Mouse (Mus musculus): ENCODE measurements at regions not wholly inside any gene's neighbourhood (a gene's known extent, or its start where the extent isn't known, plus 50 kb on each side); places are given as distances from the start of the nearest gene placed in this dataset.
"Not testable (repeated sequence)": the region's sequence is repeated elsewhere in the genome, so short reads cannot be mapped to it uniquely, and the experiment has no call there.

DNA sequence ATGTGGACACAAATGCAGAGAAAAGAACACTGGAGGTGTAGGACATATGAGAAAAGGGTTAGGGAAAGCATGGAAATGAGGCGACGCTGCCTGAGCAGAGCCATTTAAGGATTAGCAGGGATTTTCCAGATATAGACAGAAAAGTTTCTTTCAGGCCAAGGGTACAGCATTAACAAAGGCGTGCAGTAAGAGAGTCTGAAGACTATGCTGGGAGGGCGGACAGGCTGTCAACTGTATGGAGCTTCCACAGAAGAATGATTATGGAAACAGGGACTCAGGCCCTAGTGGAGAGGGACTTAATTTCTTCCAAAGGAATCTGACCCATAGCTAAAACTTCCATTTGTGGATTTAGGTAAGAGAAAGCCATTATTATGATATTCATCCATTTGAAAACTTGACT is 511.3 kb upstream of the Stxbp6 start:
- Histone ChIP-seq H3K36me3 (no peaks in the 10 kb centered on the region), H3K9me3 (no peaks in the 10 kb centered on the region), H3K4me1 (no peaks in the 10 kb centered on the region), H3K4me2 (replicated peaks) (no peak overlapping the region), H3K4me3 (no peak overlapping the region), H3K27me3 (no peaks in the 10 kb centered on the region), H3K27ac (no peak overlapping the region), H3K9ac (no peak overlapping the region)
- no peak for ATAC-seq (ENCODE audit: insufficient number of reproducible peaks, insufficient read depth, low FRiP score, low TSS enrichment)
- WGBS = 84% methylated on average over 4 of the region's 4 CpGs

DNA sequence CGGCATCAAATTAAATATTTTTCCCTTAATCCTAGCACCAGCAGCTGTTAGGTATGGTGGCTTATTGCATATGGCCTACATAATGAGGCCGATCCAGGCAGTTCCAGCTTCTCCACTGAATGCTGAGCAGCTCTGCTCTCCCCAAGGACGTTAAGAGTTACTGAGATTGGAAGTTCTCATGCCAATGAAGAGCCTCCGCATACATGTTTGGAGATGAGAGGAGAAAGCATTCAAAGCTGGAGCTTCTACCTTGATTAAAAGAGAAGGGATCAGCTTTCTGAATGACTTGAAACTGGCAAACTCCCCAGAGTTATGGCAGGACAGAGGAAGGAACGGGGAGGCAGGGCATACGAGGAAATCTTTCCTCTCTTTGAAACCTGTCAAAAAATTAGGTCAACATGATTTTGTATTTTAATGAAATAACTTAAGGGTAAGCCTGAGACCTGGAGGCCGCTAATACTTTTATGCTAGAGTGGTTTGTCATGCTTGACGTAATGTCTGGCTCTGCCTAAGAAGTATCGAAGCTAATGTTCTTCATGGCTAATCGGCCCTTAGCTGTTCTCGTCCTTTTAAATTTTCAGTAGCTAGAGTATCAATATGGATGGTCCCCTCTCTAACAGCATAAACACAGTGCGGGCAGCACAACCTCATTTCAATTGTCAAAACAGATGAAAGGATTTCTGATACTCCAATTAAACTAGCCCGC is 489.0 kb upstream of the Stxbp6 start:
- Histone ChIP-seq H3K4me2 (replicated peaks) (no peak overlapping the region), H3K9ac (no peak overlapping the region)

DNA sequence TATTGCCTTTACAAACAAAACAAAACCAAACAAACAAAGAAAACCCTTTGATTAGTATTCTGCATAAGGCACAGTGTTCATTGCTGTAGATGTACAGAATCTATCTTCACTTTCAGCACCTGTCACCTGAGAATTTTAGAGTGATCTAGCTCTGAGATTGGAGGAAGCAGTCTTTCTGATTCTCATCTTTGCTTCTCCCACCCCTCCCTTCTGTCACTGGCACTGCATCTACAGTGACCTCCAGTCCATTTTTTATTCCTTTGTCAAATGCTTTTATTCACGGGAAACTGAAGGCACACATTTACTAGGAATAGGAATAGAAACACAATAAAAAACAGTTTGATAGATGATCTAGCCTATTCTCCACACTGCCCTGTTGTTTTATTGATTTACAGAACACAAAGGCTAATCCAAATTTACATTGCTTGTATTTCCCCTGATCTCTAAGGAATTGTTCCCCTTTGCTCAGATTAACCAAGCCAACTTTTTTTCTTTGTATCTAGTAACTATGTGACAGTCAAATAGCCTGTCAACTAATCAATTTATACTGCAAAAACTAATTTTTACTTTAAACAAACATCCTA is 488.2 kb upstream of the Stxbp6 start:
- ATAC-seq (ENCODE audit: insufficient number of reproducible peaks, insufficient read depth, low FRiP score, low TSS enrichment) = no peak
- no peaks in the 10 kb centered on the region for H3K9me3 ChIP-seq
- no peaks in the 10 kb centered on the region for H3K27me3 ChIP-seq
- H3K4me1 ChIP-seq = no peaks in the 10 kb centered on the region
- no peaks in the 10 kb centered on the region for H3K36me3 ChIP-seq
- no peak overlapping the region for H3K9ac ChIP-seq
- 65% methylated on average over 1 of the region's 1 CpGs for WGBS
- H3K4me3 ChIP-seq = no peak overlapping the region
- H3K27ac ChIP-seq = no peak overlapping the region
- no peak overlapping the region for H3K4me2 ChIP-seq (replicated peaks)

More for the DNA sequence above, 489.0 kb upstream of the Stxbp6 start:
- no peaks in the 10 kb centered on the region for H3K4me1 ChIP-seq
- no peaks in the 10 kb centered on the region for H3K9me3 ChIP-seq
- H3K27me3 ChIP-seq = no peaks in the 10 kb centered on the region
- no peaks in the 10 kb centered on the region for H3K36me3 ChIP-seq
- 64% methylated on average over 13 of the region's 13 CpGs for WGBS
- ATAC-seq (ENCODE audit: insufficient number of reproducible peaks, insufficient read depth, low FRiP score, low TSS enrichment) = 0 out of 2 replicates have a peak, but pooled peaks have one; percentile 35
- H3K27ac ChIP-seq = no peak overlapping the region
- H3K4me3 ChIP-seq = no peak overlapping the region

DNA sequence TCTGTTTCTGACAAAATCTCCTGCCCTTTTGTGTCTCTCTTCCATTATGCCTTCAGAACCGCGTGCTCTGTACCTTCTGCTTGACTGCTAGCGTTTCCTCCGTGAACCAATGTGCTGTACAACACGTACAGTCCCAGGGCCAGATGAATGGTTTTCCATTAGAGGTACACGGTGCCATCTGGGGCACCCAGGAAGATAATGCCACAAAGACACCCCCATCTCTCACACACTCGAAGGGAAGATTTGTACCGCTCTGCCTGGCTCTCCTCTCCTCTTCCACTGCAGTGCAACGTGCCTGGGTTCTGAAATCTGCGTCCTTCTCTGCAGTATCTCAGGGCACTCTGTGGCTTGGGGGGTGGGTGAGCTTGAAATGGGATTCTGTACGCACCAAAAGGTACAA is 487.4 kb upstream of the Stxbp6 start:
- H3K27ac ChIP-seq = no peak overlapping the region
- no peaks in the 10 kb centered on the region for H3K9me3 ChIP-seq
- no peaks in the 10 kb centered on the region for H3K4me1 ChIP-seq
- no peak overlapping the region for H3K4me3 ChIP-seq
- no peak for ATAC-seq (ENCODE audit: insufficient number of reproducible peaks, insufficient read depth, low FRiP score, low TSS enrichment)
- WGBS = 67% methylated on average over 11 of the region's 11 CpGs
- H3K9ac ChIP-seq = no peak overlapping the region
- H3K36me3 ChIP-seq = no peaks in the 10 kb centered on the region
- H3K27me3 ChIP-seq = no peaks in the 10 kb centered on the region
- no peak overlapping the region for H3K4me2 ChIP-seq (replicated peaks)

DNA sequence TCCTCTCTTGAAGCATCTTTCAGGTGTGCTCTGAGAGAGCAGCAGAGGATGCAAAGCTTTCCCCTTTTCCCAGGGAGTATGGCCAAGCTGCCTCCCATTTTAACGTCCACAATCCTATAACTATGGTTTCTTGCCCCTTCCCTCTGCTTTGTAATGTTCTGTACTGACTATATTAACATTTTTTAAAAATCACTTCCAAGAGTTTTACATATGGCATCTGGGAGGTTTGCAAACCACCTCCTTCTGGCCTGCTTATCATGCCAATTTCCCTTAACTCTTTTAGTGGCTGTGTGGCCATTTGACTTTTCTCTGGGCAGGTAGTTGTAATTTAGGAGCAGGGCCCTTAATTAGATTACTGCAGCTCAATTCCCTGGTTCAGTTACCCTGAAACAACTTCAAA is 486.9 kb upstream of the Stxbp6 start:
- no peaks in the 10 kb centered on the region for H3K27me3 ChIP-seq
- no peak overlapping the region for H3K9ac ChIP-seq
- H3K27ac ChIP-seq = no peak overlapping the region
- no peak for ATAC-seq (ENCODE audit: insufficient number of reproducible peaks, insufficient read depth, low FRiP score, low TSS enrichment)
- no peaks in the 10 kb centered on the region for H3K36me3 ChIP-seq
- WGBS = 43% methylated on average over 1 of the region's 1 CpGs
- H3K4me3 ChIP-seq = no peak overlapping the region
- no peaks in the 10 kb centered on the region for H3K9me3 ChIP-seq
- H3K4me1 ChIP-seq = no peaks in the 10 kb centered on the region
- no peak overlapping the region for H3K4me2 ChIP-seq (replicated peaks)

DNA sequence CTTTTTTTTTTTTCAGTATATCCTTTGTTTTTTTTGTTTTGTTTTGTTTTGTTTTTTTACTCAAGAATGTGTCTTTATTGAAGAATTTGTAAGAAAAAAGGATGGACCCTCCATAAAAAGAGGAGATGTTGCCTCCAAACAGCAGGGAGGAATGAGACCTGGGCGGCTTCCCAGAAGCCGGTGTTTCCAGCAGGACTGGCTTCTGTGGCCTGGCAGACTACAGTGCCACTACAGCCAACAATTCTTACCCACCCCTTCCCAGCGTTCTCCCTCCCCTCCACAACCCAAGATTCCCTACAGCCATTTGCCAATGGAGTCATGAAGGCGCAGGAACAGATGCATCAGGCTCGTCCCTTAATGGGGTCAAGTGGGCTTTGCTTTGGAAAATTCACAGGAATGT is 475.4 kb upstream of the Stxbp6 start:
- H3K36me3 ChIP-seq; ATAC-seq (ENCODE audit: insufficient number of reproducible peaks, insufficient read depth, low FRiP score, low TSS enrichment); H3K27ac ChIP-seq; H3K4me3 ChIP-seq; H3K27me3 ChIP-seq; H3K9ac ChIP-seq; H3K4me2 ChIP-seq (replicated peaks); H3K4me1 ChIP-seq; H3K9me3 ChIP-seq: not testable (repeated sequence)
- 87% methylated on average over 5 of the region's 5 CpGs for WGBS

DNA sequence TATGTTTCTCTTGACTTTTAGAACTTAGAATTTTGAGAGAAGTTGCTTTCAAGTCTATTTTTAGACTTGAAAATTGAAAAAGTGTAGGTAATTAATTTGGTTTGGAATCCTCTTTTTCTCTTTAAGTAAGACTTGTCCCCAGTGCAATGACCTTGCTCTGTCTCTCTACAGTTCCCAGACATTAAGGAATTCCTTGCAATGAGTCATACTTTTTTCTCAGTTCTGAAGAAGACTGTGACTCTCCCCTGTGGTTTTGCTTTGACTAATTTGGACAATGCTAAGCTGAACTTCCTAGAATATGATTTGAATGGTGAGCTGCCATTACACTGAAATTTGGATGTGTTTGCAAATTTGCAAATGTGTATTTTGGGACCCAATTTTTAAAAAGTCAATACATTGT is 445.0 kb upstream of the Stxbp6 start:
- no peak overlapping the region for H3K4me3 ChIP-seq
- no peak for ATAC-seq (ENCODE audit: insufficient number of reproducible peaks, insufficient read depth, low FRiP score, low TSS enrichment)

DNA sequence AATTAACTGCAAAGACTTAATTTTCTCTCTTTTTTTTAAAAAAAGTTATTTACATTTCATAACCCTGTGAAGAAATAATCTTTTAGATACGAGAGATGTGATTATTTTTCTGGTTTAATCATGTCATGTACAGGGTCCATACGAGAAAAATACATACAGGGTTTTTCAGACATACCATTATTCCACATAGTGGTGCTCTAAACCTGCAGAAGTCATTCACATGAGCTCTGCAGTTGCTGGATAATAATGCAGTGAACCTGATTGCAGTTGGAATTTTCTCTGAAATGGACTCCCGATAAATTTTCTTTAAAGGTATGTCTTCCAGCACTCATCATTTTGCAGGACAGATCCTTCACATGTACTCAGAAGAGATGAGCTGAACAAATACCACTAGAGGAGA is 439.9 kb upstream of the Stxbp6 start:
- Histone ChIP-seq H3K4me1 (no peaks in the 10 kb centered on the region), H3K9me3 (no peaks in the 10 kb centered on the region), H3K4me2 (replicated peaks) (no peak overlapping the region), H3K36me3 (no peaks in the 10 kb centered on the region), H3K9ac (no peak overlapping the region), H3K27ac (no peak overlapping the region), H3K4me3 (no peak overlapping the region), H3K27me3 (no peaks in the 10 kb centered on the region)
- no peak for ATAC-seq (ENCODE audit: insufficient number of reproducible peaks, insufficient read depth, low FRiP score, low TSS enrichment)
- WGBS = 74% methylated on average over 3 of the region's 3 CpGs

More for the DNA sequence above, 445.0 kb upstream of the Stxbp6 start:
- no peak overlapping the region for H3K4me2 ChIP-seq (replicated peaks)
- H3K9me3 ChIP-seq = no peaks in the 10 kb centered on the region
- H3K9ac ChIP-seq = no peak overlapping the region
- no peaks in the 10 kb centered on the region for H3K27me3 ChIP-seq
- H3K4me1 ChIP-seq = no peaks in the 10 kb centered on the region
- H3K36me3 ChIP-seq = no peaks in the 10 kb centered on the region
- no peak overlapping the region for H3K27ac ChIP-seq

DNA sequence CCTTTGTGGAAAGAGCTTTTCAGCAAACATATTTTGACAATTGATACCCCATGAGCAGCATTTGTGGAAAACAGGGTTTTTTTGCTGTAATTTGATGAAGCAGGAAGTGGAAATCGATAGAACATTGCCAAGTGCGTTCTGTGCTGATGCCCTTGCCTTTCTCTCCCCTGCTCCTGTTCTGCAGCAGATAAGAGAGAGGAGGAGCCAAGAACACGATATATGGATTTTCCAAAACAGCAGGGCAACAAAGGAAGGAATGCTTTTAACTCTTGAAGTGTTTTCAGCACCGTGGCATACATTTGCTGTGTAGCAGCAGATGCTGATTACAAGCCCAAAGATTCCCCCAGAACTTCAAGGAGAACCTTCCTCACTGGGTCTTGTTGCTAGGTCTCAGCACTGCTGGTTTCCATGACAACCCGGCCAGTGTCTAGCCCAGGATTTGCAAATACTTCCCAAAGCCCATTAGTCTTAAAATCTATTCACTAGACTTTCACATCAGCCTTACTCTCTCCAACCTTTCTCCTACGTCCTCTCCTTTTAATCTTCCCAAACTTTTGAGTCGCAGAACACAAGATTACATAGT is 433.0 kb upstream of the Stxbp6 start:
- no peak for ATAC-seq (ENCODE audit: insufficient number of reproducible peaks, insufficient read depth, low FRiP score, low TSS enrichment)
- 53% methylated on average over 7 of the region's 7 CpGs for WGBS
- H3K4me1 ChIP-seq = no peaks in the 10 kb centered on the region
- no peaks in the 10 kb centered on the region for H3K9me3 ChIP-seq
- no peaks in the 10 kb centered on the region for H3K36me3 ChIP-seq
- H3K9ac ChIP-seq = no peak overlapping the region
- no peak overlapping the region for H3K4me2 ChIP-seq (replicated peaks)
- H3K27me3 ChIP-seq = no peaks in the 10 kb centered on the region
- no peak overlapping the region for H3K27ac ChIP-seq
- no peak overlapping the region for H3K4me3 ChIP-seq

DNA sequence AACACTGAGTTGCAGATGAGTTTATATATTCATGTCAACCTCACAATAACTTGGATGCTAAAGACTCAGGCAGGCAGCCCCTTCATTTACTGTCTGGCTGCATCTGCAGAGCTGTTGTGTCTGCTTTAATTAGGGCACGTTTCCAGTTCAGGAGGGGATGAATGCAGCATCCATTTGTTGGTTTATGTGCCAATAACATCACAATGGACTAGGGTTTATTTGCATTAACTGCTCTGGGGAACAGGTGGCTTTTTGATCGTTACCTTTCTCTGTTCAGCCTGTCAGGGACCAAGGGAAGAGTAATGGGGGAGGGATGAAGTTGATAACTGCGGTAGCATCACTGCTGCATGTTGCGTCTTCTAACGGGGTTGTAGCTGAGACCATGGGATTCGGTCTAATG is 425.3 kb upstream of the Stxbp6 start:
- no peaks in the 10 kb centered on the region for H3K27me3 ChIP-seq
- no peaks in the 10 kb centered on the region for H3K36me3 ChIP-seq
- no peak overlapping the region for H3K4me3 ChIP-seq
- no peak overlapping the region for H3K9ac ChIP-seq
- H3K9me3 ChIP-seq = no peaks in the 10 kb centered on the region
- H3K4me2 ChIP-seq (replicated peaks) = no peak overlapping the region
- no peaks in the 10 kb centered on the region for H3K4me1 ChIP-seq
- H3K27ac ChIP-seq = no peak overlapping the region
- no peak for ATAC-seq (ENCODE audit: insufficient number of reproducible peaks, insufficient read depth, low FRiP score, low TSS enrichment)
- WGBS = 70% methylated on average over 6 of the region's 6 CpGs

DNA sequence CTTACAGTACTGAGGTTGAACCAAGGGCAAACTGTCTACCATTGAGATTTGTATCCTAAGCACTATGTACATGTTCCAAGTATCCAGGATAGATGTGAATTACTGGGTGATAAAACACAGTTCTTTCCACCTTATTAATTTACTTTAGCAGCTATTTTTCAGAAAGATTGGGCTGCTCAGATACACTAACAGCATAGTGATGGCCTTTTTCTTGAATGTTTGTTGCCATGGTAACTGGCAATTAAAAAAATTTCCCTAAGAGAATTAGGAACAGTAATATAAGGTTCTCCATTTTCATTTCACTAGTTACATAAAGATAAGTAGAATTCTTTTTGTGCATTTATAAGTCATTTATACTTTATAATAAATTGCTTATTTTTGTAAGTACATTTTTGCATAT is 423.7 kb upstream of the Stxbp6 start:
- Histone ChIP-seq H3K27ac (no peak overlapping the region), H3K27me3 (no peaks in the 10 kb centered on the region), H3K4me3 (no peak overlapping the region), H3K4me2 (replicated peaks) (no peak overlapping the region), H3K9ac (no peak overlapping the region), H3K36me3 (no peaks in the 10 kb centered on the region), H3K9me3 (no peaks in the 10 kb centered on the region), H3K4me1 (no peaks in the 10 kb centered on the region)
- no peak for ATAC-seq (ENCODE audit: insufficient number of reproducible peaks, insufficient read depth, low FRiP score, low TSS enrichment)

DNA sequence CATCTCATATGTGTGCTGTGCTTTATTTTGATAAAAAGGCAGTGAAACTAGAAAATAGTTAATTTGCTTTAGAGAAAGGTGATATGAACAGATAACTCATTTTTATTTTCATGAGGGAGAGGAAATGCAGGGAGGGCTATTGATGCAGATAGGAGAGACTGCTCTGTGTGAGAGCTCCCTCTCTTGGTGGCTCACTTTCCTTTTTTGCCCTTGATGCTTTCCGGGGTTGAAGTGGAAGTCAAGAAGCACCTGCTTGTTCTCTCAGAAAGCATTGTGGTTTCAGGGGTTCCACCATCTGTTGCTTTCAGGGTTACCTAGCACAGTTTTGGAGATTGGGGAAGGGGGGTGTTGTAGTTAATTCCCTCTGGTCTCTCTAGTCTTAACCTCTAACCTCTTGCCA is 414.5 kb upstream of the Stxbp6 start:
- Histone ChIP-seq H3K27ac (no peak overlapping the region), H3K36me3 (no peaks in the 10 kb centered on the region), H3K4me3 (no peak overlapping the region), H3K27me3 (no peaks in the 10 kb centered on the region), H3K4me1 (no peaks in the 10 kb centered on the region), H3K9me3 (no peaks in the 10 kb centered on the region), H3K9ac (no peak overlapping the region), H3K4me2 (replicated peaks) (no peak overlapping the region)
- 61% methylated on average over 1 of the region's 1 CpGs for WGBS
- no peak for ATAC-seq (ENCODE audit: insufficient number of reproducible peaks, insufficient read depth, low FRiP score, low TSS enrichment)
